Mouse (Mus musculus) liver, embryonic 18 days (tissue): ENCODE measurements around the gene Snx8. TPM values are rescaled to one million over a fixed set of nuclear protein-coding genes. Genes with fewer than 3 reads are reported as not detected.

ENCODE experiments used
- polyA plus RNA-seq: library from polyadenylated mRNA; depleted of rRNA; stranded (reverse); fragments of >200 nt; gene quantifications from 2 replicates; pipeline ENCODE4 v1.2.3, GENCODE M21; 2012; rRNA removed

Snx8 gene
- polyA plus RNA-seq = 9.9 and 10.0 TPM in 2 replicates

GRCm38 (mm10) chr5:140388588-140389576 lies at the start of gene Snx8:
Snx8 (minus strand) TSS chr5:140389262.

DNA sequence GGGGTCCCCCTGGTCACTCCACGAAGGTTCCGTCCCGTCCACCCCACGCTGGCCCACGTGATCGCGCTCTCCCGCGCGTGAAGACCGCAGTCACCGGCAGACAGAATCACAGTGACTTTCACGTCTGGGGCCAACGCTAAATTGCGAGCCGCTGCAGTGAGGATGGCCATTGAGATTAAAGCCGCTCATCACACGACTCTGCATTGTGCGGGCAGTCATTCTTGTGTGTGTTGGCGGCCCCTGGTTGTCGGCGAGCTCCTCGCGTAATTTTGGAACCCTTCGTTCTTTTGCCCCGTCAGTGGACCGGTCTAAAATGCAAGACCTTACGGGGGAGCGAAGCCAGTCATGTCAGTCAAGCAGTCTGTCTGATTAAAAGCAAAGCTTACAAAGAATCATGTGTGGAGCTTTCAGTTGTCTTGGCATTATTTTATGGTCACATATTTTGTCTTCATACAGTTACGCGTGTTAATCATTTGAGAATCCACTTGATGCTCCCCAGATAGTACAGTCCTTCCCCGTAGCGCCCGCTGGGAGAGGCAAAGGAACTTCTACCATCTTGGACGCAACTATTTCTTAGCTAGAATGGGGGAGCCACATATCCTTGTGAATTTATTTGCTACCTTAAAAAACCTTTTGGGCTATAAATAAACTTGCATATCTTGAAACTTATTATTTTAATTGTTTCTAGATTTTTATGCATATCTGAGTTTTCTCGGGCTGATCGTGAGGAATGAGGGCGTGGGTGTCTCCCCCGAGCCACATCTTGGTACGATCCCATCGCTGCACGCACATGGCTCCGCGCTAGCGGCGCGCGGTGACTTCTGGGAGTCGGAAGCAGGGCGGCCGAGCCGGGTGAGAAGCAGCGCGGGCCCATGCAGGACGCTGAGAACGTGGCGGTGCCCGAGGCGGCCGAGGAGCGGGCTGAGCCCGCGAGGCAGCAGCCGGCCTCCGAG lies 29.7 kb upstream of the Snx8 start, which contains the start of gene Eif3b:
Gene Eif3b, plus strand, starts transcription at position 840 of the 953 bp plus-strand sequence.

GRCm38 (mm10) chr5:140331615-140332512 lies 57.2 kb downstream of the Snx8 start, which contains the start of gene Mrm2:
Mrm2 (minus strand) TSS chr5:140331898.

GRCm38 (mm10) chr5:140321042-140321755 lies 67.9 kb downstream of the Snx8 start, which contains the start of the genes Mad1l1 and Nudt1:
Mad1l1 (minus strand) TSS chr5:140321552.
Nudt1 (plus strand) TSS chr5:140321656.

Other genes with a start within 250 kb of the Snx8 start
- gene Mad1l1, start 67.7 kb downstream of the Snx8 start, polyA plus RNA-seq = 15.6 and 20.1 TPM in 2 replicates
- 12.8 and 14.1 TPM in 2 replicates for gene Nudt1, start 67.6 kb downstream of the Snx8 start, polyA plus RNA-seq
- 5.2 and 5.6 TPM in 2 replicates for gene Mrm2, start 57.4 kb downstream of the Snx8 start, polyA plus RNA-seq
- gene Eif3b, start 30.1 kb upstream of the Snx8 start, polyA plus RNA-seq = 45.4 and 50.0 TPM in 2 replicates
- gene Gm4869, start 56.4 kb upstream of the Snx8 start, polyA plus RNA-seq = 0.01 TPM in 2 replicates
- 5.0 and 6.5 TPM in 2 replicates for gene Chst12, start 116.3 kb upstream of the Snx8 start, polyA plus RNA-seq
- 0.11 and 0.39 TPM in 2 replicates for gene Grifin, start 175.8 kb upstream of the Snx8 start, polyA plus RNA-seq
- 10.8 and 11.5 TPM in 2 replicates for gene Lfng, start 218.1 kb upstream of the Snx8 start, polyA plus RNA-seq